Mouse (Mus musculus) heart, postnatal 0 days (tissue): ENCODE measurements at regions not wholly inside any gene's neighbourhood (a gene's known extent, or its start where the extent isn't known, plus 50 kb on each side); places are given as distances from the start of the nearest gene placed in this dataset.

Source experiments
- CTCF ChIP-seq: IDR thresholded peaks from 2 replicates; pipeline ENCODE4 v1.5.1; 2016; ENCODE audit warnings: antibody characterized with exemption, control low read depth, low read depth
- EP300 ChIP-seq: IDR thresholded peaks from 2 replicates; pipeline ENCODE4 v1.6.1; 2016; ENCODE audit warnings: antibody characterized with exemption, low read depth

DNA sequence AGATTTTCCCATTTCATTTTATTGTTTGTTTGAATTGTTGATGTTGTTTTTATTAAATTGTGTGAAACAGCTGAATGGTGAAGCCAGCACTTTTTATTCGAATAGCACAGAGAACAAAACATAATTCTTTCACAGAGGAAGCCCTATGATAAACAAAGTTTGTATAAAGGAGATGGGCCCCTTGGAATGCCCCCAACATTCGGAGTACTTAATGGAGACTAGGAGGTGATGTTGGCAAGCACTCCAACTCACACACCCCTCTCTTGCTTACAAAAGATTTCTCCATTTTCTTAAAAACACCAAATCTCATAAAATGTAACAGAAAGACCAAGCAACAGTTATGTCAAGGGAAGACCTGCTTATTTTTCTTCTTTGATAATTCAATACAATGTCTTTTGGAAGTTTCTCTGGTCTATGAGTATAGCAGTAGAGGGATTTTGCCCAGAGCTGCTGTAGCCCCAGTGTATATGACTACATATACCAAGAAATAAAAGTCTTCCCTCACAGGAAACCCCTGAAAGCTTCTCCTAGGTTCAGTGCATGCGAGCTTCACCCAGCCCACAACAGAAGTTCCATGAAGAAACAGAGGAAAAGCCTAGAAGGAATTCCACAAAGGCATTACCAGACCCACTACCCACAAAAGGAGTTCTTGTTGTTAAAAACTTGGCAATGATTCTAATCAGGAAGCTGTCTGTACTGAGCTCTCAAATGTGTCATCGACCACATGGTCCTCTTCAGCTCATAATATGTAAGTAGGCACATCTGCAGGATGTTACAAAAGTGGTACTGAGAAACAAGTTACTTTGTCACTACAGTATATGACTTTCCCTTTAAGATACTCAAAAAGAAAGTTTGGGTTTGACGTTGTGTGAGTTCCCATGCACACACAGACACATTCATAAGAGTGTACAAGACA, 543.1 kb upstream of the Klf6 start:
- TF ChIP-seq CTCF (no peak), EP300 (no peak)
